Mouse (Mus musculus) thymus, adult 2 months (tissue): ENCODE results near the gene Pibf1.

Source experiments
- CTCF ChIP-seq: fragments of 200-500 bp; IDR thresholded peaks from 2 replicates; pipeline ENCODE4 v1.5.1; 2012; ENCODE audit warnings: mild to moderate bottlenecking, control low read depth, low read length, moderate library complexity, borderline replicate concordance; ENCODE audit not compliant: control insufficient read depth, poor library complexity, insufficient read depth; ENCODE audit errors: extremely low read depth
- POLR2A ChIP-seq: fragments of 200-500 bp; IDR thresholded peaks from 2 replicates; pipeline ENCODE4 v1.6.1; 2012; ENCODE audit warnings: mild to moderate bottlenecking, low read length, control low read depth, moderate library complexity; ENCODE audit not compliant: control insufficient read depth, poor library complexity, insufficient read depth; ENCODE audit errors: extremely low read depth

DNA sequence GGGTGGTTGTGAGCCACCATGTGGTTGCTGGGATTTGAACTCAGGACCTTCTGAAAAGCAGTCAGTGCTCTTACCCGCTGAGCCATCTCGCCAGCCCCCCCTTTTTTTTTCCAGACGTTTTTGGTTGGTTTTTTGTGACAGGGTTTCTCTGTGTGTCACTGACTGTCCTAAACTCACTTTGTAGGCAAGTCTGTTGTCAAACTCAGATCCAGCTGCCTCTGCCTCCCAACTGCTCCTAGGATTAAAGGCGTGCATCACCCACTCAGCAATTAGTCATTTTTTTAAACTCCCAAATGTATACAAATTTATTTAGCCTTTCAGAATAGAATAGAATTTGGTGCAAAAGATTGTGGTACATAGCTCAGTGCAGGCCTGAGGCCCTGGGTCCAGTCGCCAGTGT lies 111.2 kb downstream of the Pibf1 start:
- TF ChIP-seq CTCF: no peak
- TF ChIP-seq POLR2A: no peak
